8 mouse cellular contexts compared by ENCODE assay signal in the genomic region with DNA sequence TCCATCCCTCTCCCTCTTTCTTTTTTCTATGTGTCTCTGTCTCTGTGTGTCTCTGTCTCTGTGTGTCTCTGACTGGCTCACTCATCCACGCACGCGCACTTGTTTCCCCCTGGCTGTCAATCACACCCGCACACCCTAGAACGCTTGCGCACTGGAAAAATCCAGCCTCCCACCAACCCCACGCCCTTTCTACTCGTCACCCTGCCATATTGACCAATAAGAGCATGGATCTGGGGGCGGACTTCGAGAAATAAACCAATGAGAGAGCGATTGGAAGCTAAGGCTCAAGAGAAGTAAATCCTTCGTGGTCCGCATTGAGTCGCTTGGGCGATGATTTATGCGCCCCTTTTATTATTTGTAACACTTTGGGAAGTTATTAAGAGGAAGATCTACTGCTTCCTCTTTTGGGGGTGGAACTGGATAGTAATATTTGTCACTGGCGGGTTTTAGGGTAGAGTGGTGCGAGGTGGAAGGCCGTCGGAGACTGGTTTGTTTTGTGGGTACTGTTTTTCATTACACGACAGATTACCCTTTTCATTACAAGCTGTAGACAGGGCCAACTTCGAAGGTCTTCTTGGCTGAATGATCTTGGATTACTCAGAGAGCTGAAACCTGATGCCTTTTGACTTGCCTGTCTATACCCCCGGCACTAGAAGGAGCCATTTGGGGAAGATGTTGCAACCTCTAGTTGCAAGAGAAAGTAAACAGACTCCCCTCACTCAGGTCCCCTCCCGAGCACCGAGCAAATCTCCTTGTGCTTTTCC.
DNase-seq lines count a peak whose midpoint lies in the region; ATAC-seq lines count a peak whose summit lies in the region.

No protein-coding gene starts in this region.

- no peak overlapping the region for H3K9ac ChIP-seq in liver, embryonic 15.5 days
- peak overlapping the region; percentile 69 for H3K9ac ChIP-seq in neural tube, embryonic 11.5 days (ENCODE audit: low read length)

- WGBS in liver, embryonic 15.5 days (ENCODE audit: insufficient replicate concordance), result under 1% methylated on average over 25 of the region's 25 CpGs
- WGBS in neural tube, embryonic 11.5 days, result under 1% methylated on average over 25 of the region's 25 CpGs

- H3K4me2 ChIP-seq in liver, embryonic 15.5 days, result peak overlapping the region; percentile 64
- peak overlapping the region; percentile 79 for H3K4me2 ChIP-seq in neural tube, embryonic 11.5 days (ENCODE audit: low read depth)

- H3K27me3 ChIP-seq in liver, embryonic 15.5 days, result peaks cover 96% of the 10 kb centered on the region
- peaks cover 32% of the 10 kb centered on the region for H3K27me3 ChIP-seq in neural tube, embryonic 11.5 days (ENCODE audit: control insufficient read depth, insufficient read depth, low read length)

- no peaks in the 10 kb centered on the region for H3K36me3 ChIP-seq in liver, embryonic 15.5 days (replicated peaks)
- H3K36me3 ChIP-seq in neural tube, embryonic 11.5 days (ENCODE audit: control insufficient read depth, insufficient read depth, low read length), result no peaks in the 10 kb centered on the region

- no peak overlapping the region for H3K27ac ChIP-seq in liver, embryonic 15.5 days (replicated peaks)
- peak overlapping the region; percentile 91 for H3K27ac ChIP-seq in neural tube, embryonic 11.5 days (ENCODE audit: low read depth, low read length)

- peak overlapping the region; percentile 35 for H3K4me3 ChIP-seq in liver, embryonic 15.5 days (replicated peaks)
- H3K4me3 ChIP-seq in neural tube, embryonic 11.5 days (ENCODE audit: low read depth, low read length), result peak overlapping the region; percentile 34

- intact Hi-C loops in gastrocnemius, postnatal 36 days (cut with DNase I), result loop anchor here (1.0 kb wide), 2 partner anchors 1054 to 1059 kb away; no protein-coding TSS in a partner anchor

- ATAC-seq in liver, embryonic 15.5 days (ENCODE audit: insufficient read depth), result peak; percentile 76
- ATAC-seq in neural tube, embryonic 11.5 days (ENCODE audit: insufficient read depth, low FRiP score, low TSS enrichment), result peak; percentile 85

- peaks cover 63% of the 10 kb centered on the region for H3K4me1 ChIP-seq in liver, embryonic 15.5 days (replicated peaks)
- H3K4me1 ChIP-seq in neural tube, embryonic 11.5 days (ENCODE audit: control insufficient read depth, insufficient read depth, low read length), result peaks cover 44% of the 10 kb centered on the region

- no peaks in the 10 kb centered on the region for H3K9me3 ChIP-seq in liver, embryonic 15.5 days (replicated peaks)
- no peaks in the 10 kb centered on the region for H3K9me3 ChIP-seq in neural tube, embryonic 11.5 days (ENCODE audit: control insufficient read depth, low read length)

- DNase-seq in layer of hippocampus, adult 9-11 months, result peak; percentile 75
- DNase-seq in layer of hippocampus, adult 9-10 months (ENCODE audit: low spot score), result no peak
- peak; percentile 80 for DNase-seq in c-Kit-positive CD71-positive TER-119-positive erythroid progenitor cells, embryonic 14.5 days (ENCODE audit: low spot score)
- DNase-seq in gastrocnemius, postnatal 36 days, result peak; percentile 84 to 92
- peak; percentile 74 for DNase-seq in induced T-regulatory cell, adult 2 months (ENCODE audit: low read depth)
- DNase-seq in neural tube, embryonic 11.5 days (ENCODE audit: low spot score), result peak; percentile 92
- peak; percentile 88 for DNase-seq in urinary bladder, postnatal 25 days (ENCODE audit: low spot score)
